Mouse (Mus musculus) activated CD4-positive, CD25-positive, alpha-beta regulatory T cell, adult 4 months (primary cell): ENCODE data around the gene Cd247. TPM values are rescaled to one million over a fixed set of nuclear protein-coding genes. Genes with fewer than 3 reads are reported as not detected.

Experiments used
- ATAC-seq: one replicate; pipeline ENCODE4 v1.8.0; 2017
- polyA plus RNA-seq, 2 experiments: library from polyadenylated mRNA; unstranded; fragments of 100-300 nt; shearing (Covaris generic); gene quantifications; one replicate each; pipeline ENCODE4 v1.2.1; 2017

Cd247 gene
- polyA plus RNA-seq, 2 experiments from 2014 or later = 370 TPM

- peak; percentile 64 for ATAC-seq
Measured at GRCm38 (mm10) chr1:165779954-165780585, 8.4 kb upstream of the Cd247 start.

GRCm38 (mm10) chr1:165780586-165781111 lies 7.8 kb upstream of the Cd247 start:
- peak; percentile 55 for ATAC-seq

- no peak for ATAC-seq
Measured at GRCm38 (mm10) chr1:165781426-165781825, 7.1 kb upstream of the Cd247 start.

- no peak for ATAC-seq
Measured at GRCm38 (mm10) chr1:165781911-165782310, 6.6 kb upstream of the Cd247 start.

DNA sequence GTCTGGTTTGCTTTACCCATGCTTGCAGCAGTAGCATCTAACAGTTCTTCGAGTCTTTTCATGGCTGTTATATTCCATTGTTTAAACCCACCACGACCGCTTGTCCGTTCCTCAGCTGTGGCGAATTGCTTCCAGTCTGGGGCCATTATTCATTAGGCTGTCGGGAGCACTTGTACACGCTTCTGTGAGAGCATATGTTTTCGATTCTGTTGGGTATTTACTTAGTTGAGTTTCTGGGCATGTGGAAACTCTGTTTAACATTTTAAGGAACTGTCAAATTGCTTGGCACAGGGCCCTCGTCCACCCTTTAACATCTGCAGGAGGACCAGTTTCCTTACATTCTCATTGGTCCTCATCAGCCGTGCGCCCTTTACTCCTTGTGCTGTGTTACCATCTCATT lies 2.2 kb upstream of the Cd247 start:
- no peak for ATAC-seq

- peak; percentile 22 for ATAC-seq
Measured at GRCm38 (mm10) chr1:165789066-165789660, 682 bp downstream of the Cd247 start.

DNA sequence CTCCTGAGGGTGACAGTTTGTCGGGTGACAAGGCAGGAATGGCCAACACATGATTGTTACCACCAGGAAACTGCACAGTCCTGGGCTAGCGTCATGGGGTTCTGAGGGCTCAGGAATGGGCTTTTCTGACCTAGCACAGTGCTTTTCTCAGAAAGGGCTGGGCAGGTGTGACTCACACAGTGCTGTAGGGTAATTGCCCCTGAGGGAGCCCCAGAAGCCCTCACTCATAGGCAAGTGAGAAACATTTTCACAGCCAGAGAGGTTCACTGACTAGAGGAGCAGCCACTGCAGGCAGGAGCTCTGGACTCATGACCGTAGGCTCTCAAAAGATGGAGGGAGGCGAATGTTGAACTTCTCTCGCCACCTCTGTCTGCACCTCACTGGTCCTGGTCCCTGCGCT lies 1.5 kb downstream of the Cd247 start:
- peak; percentile 51 for ATAC-seq

DNA sequence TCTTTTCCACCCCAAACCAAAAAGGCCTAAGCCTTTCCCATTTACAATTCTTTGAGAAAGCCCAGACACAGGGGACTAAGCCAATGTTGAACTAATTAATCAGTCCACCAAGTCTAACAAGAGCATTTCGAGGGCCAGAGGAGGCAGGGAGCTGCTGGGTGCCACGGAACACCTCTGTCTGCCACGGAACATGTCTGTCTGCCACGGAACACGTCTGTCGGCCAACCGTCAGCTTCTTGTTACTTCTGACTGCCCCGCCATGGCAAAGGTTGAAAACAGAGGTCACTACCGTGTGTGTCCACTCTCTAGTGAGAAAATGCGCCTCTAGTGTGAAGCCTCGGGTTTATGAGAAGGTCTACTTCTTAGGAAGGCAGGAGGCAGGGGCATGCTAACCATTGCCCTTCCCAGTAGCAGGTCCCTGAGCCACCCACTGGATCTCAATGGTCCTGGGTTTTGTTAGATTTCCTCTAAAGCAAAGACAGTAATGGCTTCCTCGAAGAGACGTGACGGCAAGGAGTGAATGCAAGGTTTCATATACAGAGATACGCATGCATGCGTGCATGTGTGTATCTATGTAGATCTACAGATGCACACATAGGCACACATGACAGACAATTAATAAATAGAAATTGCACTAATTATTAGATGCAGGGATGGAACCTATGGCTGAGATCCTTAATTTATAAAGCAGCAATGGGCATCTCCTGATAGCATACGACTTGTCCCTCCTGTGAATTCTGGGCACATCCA lies 2.2 kb downstream of the Cd247 start:
- ATAC-seq = no peak

GRCm38 (mm10) chr1:165791411-165791810 lies 2.9 kb downstream of the Cd247 start:
- ATAC-seq = no peak

DNA sequence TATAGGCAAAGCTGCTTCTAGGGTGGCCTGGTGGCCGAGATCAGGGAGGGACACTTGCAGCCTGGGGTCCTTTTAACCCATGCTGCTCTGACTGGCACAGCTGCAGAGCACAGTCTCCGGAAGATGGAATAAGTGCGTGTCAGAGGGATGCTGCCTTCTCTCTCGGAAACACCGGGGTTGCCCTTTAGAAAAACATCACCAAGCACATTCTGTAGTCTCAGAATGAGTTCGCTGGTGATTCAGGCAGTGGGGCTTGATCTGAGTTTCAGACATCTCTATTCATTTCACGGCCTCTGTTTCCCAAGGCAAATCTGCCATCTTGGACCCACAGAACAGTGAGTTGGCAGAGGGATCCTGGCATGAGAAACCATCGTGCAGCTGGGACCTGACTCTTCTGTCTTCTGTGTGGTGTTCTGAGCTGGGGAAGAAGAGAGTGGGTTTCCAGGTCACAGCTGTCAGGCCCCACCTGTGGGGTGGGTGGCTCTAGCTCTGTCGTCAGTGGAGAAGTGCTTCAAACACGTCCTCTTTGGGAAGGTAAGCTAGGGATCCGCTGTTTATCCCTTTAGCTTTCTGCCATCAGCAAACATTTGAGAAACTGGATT lies 13.3 kb downstream of the Cd247 start:
- peak; percentile 48 for ATAC-seq

GRCm38 (mm10) chr1:165803107-165803506 lies 14.6 kb downstream of the Cd247 start:
- ATAC-seq = peak; percentile 41

DNA sequence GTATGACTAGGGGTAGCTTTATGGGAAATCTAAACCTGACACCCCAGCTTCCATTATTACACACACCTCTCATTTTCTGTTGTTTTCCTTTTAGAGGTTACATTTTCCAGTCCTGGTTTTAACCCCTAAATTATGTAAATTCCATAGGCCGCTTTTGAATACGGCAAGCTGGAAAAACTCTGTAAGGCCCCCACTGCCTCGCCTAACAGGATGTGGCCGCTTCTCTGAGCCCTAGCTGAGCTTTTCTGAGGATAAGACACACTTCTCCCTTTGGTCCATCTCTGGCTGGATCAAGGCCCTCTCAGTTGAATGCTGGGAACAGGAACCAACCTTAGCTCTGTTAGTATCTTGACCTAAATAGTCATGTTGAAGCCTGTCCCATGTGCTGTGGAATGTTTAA lies 15.7 kb downstream of the Cd247 start:
- ATAC-seq = peak; percentile 20

DNA sequence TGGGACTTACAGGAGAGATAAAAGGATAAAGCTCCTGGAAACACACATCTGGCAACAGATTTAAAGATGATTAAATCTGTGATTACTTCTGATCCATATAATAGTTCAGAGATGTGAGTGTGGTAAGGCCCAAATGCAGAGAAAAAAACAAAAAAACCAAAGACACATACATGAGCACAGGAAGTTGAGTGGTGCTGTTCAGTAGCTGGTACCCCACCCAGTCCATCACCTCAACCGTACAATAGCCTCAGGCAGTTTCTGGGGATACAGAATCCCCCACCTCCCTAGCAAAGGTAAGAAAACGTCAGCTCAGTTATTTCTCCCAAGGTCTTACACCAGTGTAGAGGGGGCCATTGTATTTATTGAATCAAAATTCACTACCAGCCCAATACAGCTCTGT lies 22.2 kb downstream of the Cd247 start:
- ATAC-seq = peak; percentile 52

DNA sequence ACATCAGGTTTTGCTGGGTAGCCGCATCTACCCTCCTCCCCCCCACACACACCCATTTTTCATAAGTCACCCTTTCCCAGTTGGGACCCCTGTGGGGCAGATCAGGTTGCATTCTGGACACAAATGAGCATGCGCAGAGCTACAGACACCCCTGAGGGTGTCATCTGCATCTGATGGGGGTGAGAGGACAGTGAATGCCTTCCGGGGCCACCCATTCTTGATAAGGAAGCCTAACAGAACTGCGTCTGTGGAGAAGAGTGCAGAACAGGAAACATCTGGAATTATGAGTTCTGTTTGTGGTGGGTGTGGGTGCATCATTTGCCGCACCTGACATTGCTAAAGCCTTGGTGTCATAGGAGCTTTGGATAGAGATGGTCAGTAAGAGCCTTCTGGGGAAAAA lies 22.7 kb downstream of the Cd247 start:
- no peak for ATAC-seq

- ATAC-seq = peak; percentile 47
Measured at GRCm38 (mm10) chr1:165812775-165813174, 24.3 kb downstream of the Cd247 start.

DNA sequence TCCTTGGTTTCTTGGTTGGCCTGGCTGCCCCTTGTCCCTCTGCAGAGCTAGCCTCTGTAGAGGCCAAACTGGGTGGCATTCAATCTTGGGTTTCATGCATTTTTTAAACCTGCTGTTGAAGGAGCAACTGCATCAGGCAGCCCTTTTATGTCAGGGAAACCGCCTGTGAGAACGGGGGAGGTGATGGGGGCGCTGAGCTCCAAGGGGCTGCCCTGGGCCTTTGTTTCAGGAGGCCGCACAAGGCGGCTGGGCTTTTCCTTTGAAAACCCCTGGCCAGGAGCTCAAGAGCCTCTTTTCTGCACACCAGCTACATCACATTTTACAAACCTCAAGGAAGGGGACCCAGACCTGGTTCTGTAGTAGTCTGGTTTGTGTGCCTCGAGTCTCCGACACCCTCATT lies 25.6 kb downstream of the Cd247 start:
- ATAC-seq = no peak

DNA sequence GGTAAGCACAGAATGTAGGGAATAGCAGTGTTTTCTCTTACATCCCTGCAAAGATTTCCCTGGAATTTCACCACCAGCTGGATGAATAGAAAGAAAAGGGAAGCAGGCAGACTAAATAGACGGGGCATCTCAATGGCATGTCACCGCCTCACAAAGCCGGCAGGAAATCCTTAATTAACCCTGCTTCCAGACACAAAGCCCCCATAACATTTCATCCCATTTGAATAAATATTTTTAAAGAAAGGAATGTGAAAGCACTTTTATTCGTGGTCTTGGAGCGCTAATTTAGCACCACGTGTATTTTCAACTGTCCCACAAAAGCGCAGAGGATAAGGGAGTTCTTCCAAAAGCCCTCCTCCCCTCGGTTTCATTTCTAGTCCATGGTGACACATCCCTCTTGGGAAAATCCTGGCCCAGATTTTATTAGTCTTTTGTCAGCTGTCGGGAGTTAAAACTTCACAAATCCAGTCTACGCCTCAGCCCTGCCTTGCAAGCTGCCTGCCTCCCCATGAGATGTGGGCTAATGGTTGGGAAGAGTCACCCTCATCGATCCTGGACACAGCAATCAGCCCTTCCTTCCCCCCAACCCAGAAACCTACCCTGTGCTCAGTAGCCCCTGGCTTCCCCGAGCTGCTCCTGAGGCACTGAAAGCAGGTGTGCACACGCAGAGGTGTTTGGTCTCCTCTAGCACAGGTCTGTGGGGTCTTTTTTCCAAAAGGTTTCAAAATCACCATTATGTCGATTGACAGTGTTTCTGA lies 26.2 kb downstream of the Cd247 start:
- ATAC-seq = no peak

GRCm38 (mm10) chr1:165816391-165816790 lies 27.9 kb downstream of the Cd247 start:
- peak; percentile 64 for ATAC-seq

DNA sequence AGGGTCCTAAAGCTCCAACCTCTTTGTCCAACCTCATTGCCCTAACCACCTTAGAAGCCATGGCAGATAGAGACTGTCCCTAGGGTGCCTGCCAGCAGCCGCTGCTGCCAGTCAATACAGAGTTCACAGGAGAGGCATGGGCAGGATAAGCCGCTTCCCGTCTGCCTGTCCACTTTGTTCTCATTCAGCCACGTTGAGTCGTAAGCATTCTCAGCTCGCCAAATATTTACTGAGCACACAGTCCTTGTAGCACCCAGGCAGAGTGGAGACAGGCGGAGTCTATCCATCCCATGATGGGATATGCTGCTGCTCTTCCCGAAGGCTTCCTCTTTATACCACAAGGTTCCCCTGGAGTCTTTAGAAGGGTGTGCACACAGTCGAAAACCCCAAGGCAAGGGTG lies 28.8 kb downstream of the Cd247 start:
- no peak for ATAC-seq

GRCm38 (mm10) chr1:165818145-165818860 lies 29.8 kb downstream of the Cd247 start:
- ATAC-seq = no peak

- ATAC-seq = no peak
Measured at GRCm38 (mm10) chr1:165819147-165819546, 30.7 kb downstream of the Cd247 start.

DNA sequence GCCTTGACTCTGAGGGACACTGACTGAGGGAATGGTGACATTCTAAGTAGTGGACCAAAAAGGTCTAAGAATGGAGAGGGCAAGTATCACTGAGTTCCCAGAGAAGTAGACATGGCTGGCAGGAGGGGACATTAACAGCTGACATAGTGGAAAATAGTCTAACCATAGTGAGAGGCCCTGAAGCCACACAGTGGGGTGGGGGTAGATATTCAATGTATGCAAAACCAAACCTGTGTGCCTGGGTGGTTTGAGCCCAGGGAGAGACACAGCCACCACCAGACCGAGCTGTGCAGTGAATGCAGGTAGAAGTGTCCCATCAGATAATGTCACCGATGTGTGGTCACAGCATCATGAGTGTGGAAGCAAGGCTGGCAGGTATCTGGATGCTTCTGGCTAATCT lies 33.5 kb downstream of the Cd247 start:
- ATAC-seq = peak; percentile 55
